Mouse (Mus musculus) CD4-positive, CD25-positive, alpha-beta regulatory T cell (primary cell): Measurements from ENCODE around the gene Ccm2. TPM values are rescaled to one million over a fixed set of nuclear protein-coding genes. Genes with fewer than 3 reads are reported as not detected.

ENCODE experiments used
- polyA plus RNA-seq: library from polyadenylated mRNA; unstranded; fragments of 100-300 nt; shearing (Covaris generic); gene quantifications from one replicate; pipeline ENCODE4 v1.2.1, GENCODE M21; 2017

The Ccm2 gene
- polyA plus RNA-seq: 332 TPM

GRCm38 (mm10) chr11:6546205-6547013 lies at the start of gene Ccm2:
Gene Ccm2, plus strand, starts transcription at chr11:6546887.

DNA sequence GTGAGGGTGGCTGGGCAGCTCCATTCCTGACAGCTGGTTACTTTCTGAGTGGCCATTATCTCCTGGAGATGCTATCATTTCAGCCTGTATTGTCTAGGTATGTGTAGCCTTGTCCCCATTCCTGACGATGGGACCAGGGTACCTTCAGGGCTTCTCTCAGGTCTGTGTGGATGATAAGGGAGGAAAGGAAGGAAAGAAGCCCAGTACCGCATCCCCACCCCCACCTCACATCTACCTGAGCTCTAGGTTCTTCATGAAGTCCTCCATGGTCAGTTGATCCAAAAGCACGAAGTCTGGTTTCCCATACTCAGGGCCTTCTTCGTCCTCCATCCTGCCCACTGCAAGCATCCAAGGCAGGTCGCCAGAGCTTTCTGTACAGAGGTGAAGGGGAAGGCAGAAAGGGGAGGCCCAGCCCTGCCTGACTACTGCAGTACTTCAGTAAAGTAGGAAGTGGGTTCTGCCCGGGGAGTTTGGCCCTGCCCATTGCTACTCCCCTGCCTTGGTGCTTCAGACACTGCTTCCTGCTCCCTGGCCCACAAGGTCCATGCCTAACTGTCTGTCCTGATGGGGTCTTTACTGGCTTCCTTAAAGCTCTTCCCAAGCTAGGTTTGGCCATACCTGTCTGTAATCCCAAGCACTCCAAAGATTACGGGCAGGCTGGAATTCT lies 26.0 kb upstream of the Ccm2 start, which contains the start of gene Myo1g:
Gene Myo1g (minus strand): TSS at position 459 of the 667 bp plus-strand sequence.

DNA sequence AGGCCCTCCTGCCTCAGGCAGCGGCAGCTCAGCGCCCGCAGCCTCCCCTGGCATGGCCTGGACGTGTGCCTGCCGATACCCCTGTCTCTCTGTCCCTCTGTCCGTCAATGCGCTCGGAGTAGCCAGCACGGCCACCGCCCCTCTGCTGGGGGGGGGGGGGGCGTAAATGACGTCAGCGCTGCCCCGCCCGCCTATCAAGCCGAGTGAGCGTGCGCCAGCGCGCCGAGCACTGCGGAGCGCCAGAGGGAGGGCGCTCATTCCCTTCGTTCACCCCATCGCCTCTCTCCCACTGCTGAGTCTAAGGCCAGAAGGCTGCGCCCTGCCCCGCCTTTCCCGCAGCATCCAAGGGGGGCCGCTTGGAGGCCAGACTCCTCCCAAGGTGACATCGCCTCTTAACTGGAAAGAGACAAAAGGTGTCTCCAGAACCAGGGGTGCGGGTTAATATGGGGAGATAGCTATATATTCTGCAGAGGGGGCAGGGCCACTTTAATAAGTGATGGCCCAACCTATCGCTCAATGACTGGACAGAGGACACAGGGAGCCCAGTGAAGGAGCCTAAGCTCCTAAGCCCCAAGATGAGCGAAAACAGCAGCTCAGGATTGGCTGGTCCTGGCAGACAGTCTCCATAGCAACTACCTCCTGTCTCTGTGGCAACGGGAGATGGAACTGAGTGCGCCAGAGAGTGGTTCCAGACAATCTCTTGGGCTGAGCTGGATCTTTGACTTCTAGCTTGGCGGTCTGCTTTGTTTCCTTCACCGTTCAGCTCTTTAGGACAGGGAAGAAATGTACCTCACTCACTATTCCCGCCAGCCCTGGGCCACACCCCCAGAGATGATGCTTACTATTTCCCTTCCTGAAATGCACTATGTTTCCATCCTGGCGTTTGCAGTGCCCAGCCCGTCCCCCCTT lies 59.1 kb downstream of the Ccm2 start, which contains the start of gene Nacad:
Gene Nacad (minus strand): TSS at position 563 of the 909 bp plus-strand sequence.

DNA sequence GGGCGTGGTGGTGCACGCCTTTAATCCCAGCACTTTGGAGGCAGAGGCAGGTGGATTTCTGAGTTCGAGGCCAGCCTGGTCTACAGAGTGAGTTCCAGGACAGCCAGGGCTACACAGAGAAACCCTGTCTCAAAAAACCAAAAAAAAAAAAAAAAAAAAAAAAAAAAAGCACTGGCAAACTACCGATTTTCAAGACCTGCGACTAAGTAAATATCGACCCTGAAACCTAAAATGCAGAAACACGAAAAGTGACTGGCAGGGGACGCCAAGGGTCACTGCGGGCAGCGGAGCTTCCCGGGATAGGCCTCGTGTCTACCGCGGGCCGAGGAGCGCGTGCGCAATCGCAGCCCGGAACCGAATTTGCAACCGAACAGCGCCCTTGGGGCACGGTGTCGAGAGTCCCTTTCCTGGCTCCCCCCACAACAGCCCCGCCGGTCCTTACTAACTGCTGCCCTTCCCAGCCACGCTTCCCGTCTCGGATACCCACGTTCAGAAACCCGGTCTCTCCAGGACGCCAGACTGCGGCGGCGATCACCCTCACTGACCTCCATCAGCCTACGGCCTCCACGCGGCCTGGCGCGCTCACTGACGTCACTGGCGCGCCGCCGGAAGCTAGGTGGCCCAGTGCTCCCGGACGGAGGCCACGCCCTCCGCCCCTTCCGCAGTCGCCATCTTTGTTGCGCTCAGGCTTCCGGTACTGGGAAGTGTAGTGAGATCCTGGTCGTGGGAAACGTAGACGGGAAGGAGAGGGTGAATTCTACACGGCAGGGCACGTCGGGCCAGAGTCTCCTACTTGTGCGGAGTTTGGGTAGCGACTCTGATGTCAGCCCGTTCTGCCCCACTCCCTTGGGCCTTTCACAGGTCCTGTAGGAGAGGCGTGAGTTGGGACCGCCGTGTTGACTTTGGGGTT lies 79.0 kb downstream of the Ccm2 start, which contains the start of gene Tbrg4:
Gene Tbrg4 (minus strand): TSS at position 590 of the 910 bp plus-strand sequence.

GRCm38 (mm10) chr11:6638537-6638936 lies 91.8 kb downstream of the Ccm2 start, which contains the start of gene Wap:
Gene Wap, minus strand, starts transcription at chr11:6638637.

Other genes with a start within 250 kb of the Ccm2 start
- 109 TPM for gene Zmiz2, start 157.8 kb upstream of the Ccm2 start, polyA plus RNA-seq
- gene Ppia, start 131.4 kb upstream of the Ccm2 start, polyA plus RNA-seq: 4,352 TPM
- 221 TPM for gene H2afv, start 102.4 kb upstream of the Ccm2 start, polyA plus RNA-seq
- gene Purb, start 71.0 kb upstream of the Ccm2 start, polyA plus RNA-seq: 20.3 TPM
- 203 TPM for gene Myo1g, start 25.9 kb upstream of the Ccm2 start, polyA plus RNA-seq
- 1.3 TPM for gene Nacad, start 59.2 kb downstream of the Ccm2 start, polyA plus RNA-seq
- gene Tbrg4, start 79.2 kb downstream of the Ccm2 start, polyA plus RNA-seq: 17.7 TPM
- not detected for gene Wap, start 91.8 kb downstream of the Ccm2 start, polyA plus RNA-seq
- 3.4 TPM for gene Ramp3, start 111.6 kb downstream of the Ccm2 start, polyA plus RNA-seq